Mouse (Mus musculus) heart, adult 8-10 months (tissue): Measurements from ENCODE around the gene Shld1. TPM values are rescaled to one million over a fixed set of nuclear protein-coding genes. Genes with fewer than 3 reads are reported as not detected.

ENCODE experiments used
- total RNA-seq, 4 experiments: library from RNA; stranded (reverse); gene quantifications; 2 replicates each; pipeline ENCODE4 v1.2.4; 2022

The Shld1 gene
- total RNA-seq, 4 experiments from 2014 or later = 30.4 to 74.1 (median 46.7) TPM

Other genes starting within 250 kb of the Shld1 start
- 100 to 1,000 TPM; 161 to 308 (median 228) TPM for gene Gpcpd1, start 99.2 kb upstream of the Shld1 start, total RNA-seq
- gene Chgb, start 94.3 kb downstream of the Shld1 start, total RNA-seq = 1 to 10 TPM in 2 of 4 experiments, under 1 TPM in 2; 0.49 to 1.1 (median 0.78) TPM
- gene Trmt6, start 129.1 kb downstream of the Shld1 start, total RNA-seq = 1 to 10 TPM; 5.2 to 6.9 (median 6.4) TPM
- 1 to 10 TPM; 2.5 to 3.1 (median 2.6) TPM for gene Mcm8, start 129.2 kb downstream of the Shld1 start, total RNA-seq
- 10 to 100 TPM; 18.9 to 23.1 (median 20.9) TPM for gene Crls1, start 159.7 kb downstream of the Shld1 start, total RNA-seq
- gene Lrrn4, start 194.0 kb downstream of the Shld1 start, total RNA-seq = 1 to 10 TPM; 3.5 to 9.4 (median 5.5) TPM